Mouse (Mus musculus) spleen, adult 2 months (tissue): ENCODE measurements around the gene Dleu7. TPM values are rescaled to one million over a fixed set of nuclear protein-coding genes. Genes with fewer than 3 reads are reported as not detected.

Source experiments
- DNase-seq, 2 experiments: peaks; one replicate each; pipeline versions ENCODE4 v3.0.0 to v3.0.0-alpha.2; 2012 to 2021; ENCODE audit warnings: low spot score in 2 of 2, low read depth in 1 of 2
- H3K27ac ChIP-seq: fragments of 200-500 bp; 2 replicates; pipeline ENCODE4 v1.5.1; 2012; ENCODE audit warnings: low read length, inconsistent platforms; ENCODE audit not compliant: insufficient read depth
- H3K27me3 ChIP-seq: fragments of 200-500 bp; 2 replicates; pipeline ENCODE4 v1.6.1; 2012; ENCODE audit warnings: mild to moderate bottlenecking, moderate library complexity, low read length, inconsistent platforms; ENCODE audit not compliant: control insufficient read depth, insufficient read depth
- H3K36me3 ChIP-seq: fragments of 200-500 bp; 2 replicates; pipeline ENCODE4 v1.6.1; 2012; ENCODE audit warnings: mild to moderate bottlenecking, low read length, inconsistent platforms; ENCODE audit not compliant: control insufficient read depth, insufficient read depth
- H3K4me1 ChIP-seq: fragments of 200-500 bp; 2 replicates; pipeline ENCODE4 v1.6.1; 2011; ENCODE audit warnings: inconsistent platforms; ENCODE audit not compliant: control insufficient read depth, insufficient read depth, insufficient read length
- H3K4me3 ChIP-seq: fragments of 200-500 bp; 2 replicates; pipeline ENCODE4 v1.5.1; 2011; ENCODE audit warnings: mild to moderate bottlenecking, inconsistent platforms; ENCODE audit not compliant: insufficient read depth, insufficient read length; ENCODE audit errors: extremely low read depth
- CTCF ChIP-seq: fragments of 200-500 bp; IDR thresholded peaks from 2 replicates; pipeline ENCODE4 v1.5.1; 2011; ENCODE audit warnings: mild to moderate bottlenecking, inconsistent platforms; ENCODE audit not compliant: insufficient read depth, insufficient read length, insufficient replicate concordance; ENCODE audit errors: extremely low read depth
- POLR2A ChIP-seq: fragments of 200-500 bp; IDR thresholded peaks from 2 replicates; pipeline ENCODE4 v1.6.1; 2011; ENCODE audit warnings: low read depth, low read length, inconsistent platforms
- WGBS: fragments of 180-500 bp; shearing (Covaris S2); methylation state at CpG from one replicate; pipeline ENCODE4 v1.1.7; 2018; 5-methylcytosine and 5-hydroxymethylcytosine counted together
- polyA plus RNA-seq: library from polyadenylated mRNA; depleted of rRNA; stranded (reverse); fragments of >200 nt; gene quantifications from 2 replicates; pipeline ENCODE4 v1.2.3, GENCODE M21; 2012

The Dleu7 gene
- polyA plus RNA-seq, 1 experiment, result 0.09 TPM

- no peaks in the 10 kb centered on the region for H3K36me3 ChIP-seq
- no peak overlapping the region for H3K27ac ChIP-seq
- H3K4me1 ChIP-seq, result no peaks in the 10 kb centered on the region; the same call in 1 of the 2 replicates
- DNase-seq, result no peak
- no peak for TF ChIP-seq POLR2A
- TF ChIP-seq CTCF, result no peak
- H3K4me3 ChIP-seq, result no peak overlapping the region
- no peaks in the 10 kb centered on the region; the same call in 1 of the 2 replicates for H3K27me3 ChIP-seq
- WGBS, result 89% methylated on average over 3 of the region's 3 CpGs
Measured at GRCm38 (mm10) chr14:62329631-62330030, 36.8 kb upstream of the Dleu7 start.

GRCm38 (mm10) chr14:62328606-62329005 is 35.8 kb upstream of the Dleu7 start:
- H3K27me3 ChIP-seq, result no peaks in the 10 kb centered on the region; the same call in 1 of the 2 replicates
- DNase-seq, result no peak
- 71% methylated on average over 6 of the region's 6 CpGs for WGBS

GRCm38 (mm10) chr14:62327171-62327570 is 34.3 kb upstream of the Dleu7 start:
- Histone ChIP-seq H3K4me1 (no peaks in the 10 kb centered on the region), H3K36me3 (no peaks in the 10 kb centered on the region), H3K4me3 (no peak overlapping the region), H3K27me3 (no peaks in the 10 kb centered on the region; the same call in 1 of the 2 replicates), H3K27ac (no peak overlapping the region)
- 79% methylated on average over 2 of the region's 2 CpGs for whole genome bisulfite sequencing
- DNase-seq, result no peak
- TF ChIP-seq CTCF (no peak), POLR2A (no peak)

More at GRCm38 (mm10) chr14:62328606-62329005, 35.8 kb upstream of the Dleu7 start:
- Histone ChIP-seq H3K4me3 (no peak overlapping the region), H3K27ac (no peak overlapping the region), H3K4me1 (no peaks in the 10 kb centered on the region; the same call in 1 of the 2 replicates), H3K36me3 (no peaks in the 10 kb centered on the region)
- TF ChIP-seq POLR2A, result no peak

GRCm38 (mm10) chr14:62326026-62326425 is 33.2 kb upstream of the Dleu7 start:
- TF ChIP-seq POLR2A, result no peak
- no peak for TF ChIP-seq CTCF
- Histone ChIP-seq H3K27ac (no peak overlapping the region), H3K4me3 (no peak overlapping the region), H3K4me1 (no peaks in the 10 kb centered on the region), H3K36me3 (no peaks in the 10 kb centered on the region), H3K27me3 (no peaks in the 10 kb centered on the region)
- no peak for DNase-seq
- 88% methylated on average over 3 of the region's 3 CpGs for WGBS

DNA sequence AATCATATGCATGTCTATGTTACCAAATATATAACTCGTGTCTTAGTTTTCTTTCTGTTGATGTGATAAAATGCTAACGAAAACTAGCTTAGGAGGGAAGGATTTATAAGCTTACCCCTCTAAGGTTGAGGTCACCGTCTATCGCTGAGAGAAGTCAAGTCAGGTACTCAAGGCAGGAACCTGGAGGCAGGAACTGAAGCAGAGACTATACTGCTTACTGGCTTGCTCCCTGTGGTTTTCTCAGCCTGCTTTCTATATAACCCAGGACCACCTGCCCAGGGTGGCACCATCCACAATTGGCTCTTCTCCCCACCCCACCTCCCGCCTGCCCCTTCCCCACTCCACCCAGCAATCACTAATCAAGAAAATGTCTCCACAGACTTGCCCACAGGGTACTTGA is 32.1 kb upstream of the Dleu7 start:
- Histone ChIP-seq H3K27me3 (no peaks in the 10 kb centered on the region), H3K27ac (no peak overlapping the region), H3K36me3 (no peaks in the 10 kb centered on the region), H3K4me3 (no peak overlapping the region), H3K4me1 (no peaks in the 10 kb centered on the region)
- TF ChIP-seq POLR2A, result no peak
- TF ChIP-seq CTCF, result no peak
- DNase-seq, result no peak
- 96% methylated on average over 5 of the region's 5 CpGs for WGBS

- H3K27ac ChIP-seq, result no peak overlapping the region
- no peak for DNase-seq
- no peak overlapping the region for H3K4me3 ChIP-seq
- H3K27me3 ChIP-seq, result no peaks in the 10 kb centered on the region
- TF ChIP-seq POLR2A, result no peak
- no peak for TF ChIP-seq CTCF
- no peaks in the 10 kb centered on the region for H3K4me1 ChIP-seq
- no peaks in the 10 kb centered on the region for H3K36me3 ChIP-seq
- 91% methylated on average over 5 of the region's 5 CpGs for WGBS
Measured at GRCm38 (mm10) chr14:62323457-62323856, 30.6 kb upstream of the Dleu7 start.

GRCm38 (mm10) chr14:62322581-62323344 is 29.9 kb upstream of the Dleu7 start:
- no peak overlapping the region for H3K4me3 ChIP-seq
- TF ChIP-seq POLR2A (no peak), CTCF (no peak)
- no peak overlapping the region for H3K27ac ChIP-seq
- H3K27me3 ChIP-seq, result no peaks in the 10 kb centered on the region
- H3K4me1 ChIP-seq, result no peaks in the 10 kb centered on the region
- no peaks in the 10 kb centered on the region for H3K36me3 ChIP-seq
- 63% methylated on average over 6 of the region's 6 CpGs for WGBS
- no peak for DNase-seq
